Mouse (Mus musculus): ENCODE measurements around the gene Sec23b.

DNA sequence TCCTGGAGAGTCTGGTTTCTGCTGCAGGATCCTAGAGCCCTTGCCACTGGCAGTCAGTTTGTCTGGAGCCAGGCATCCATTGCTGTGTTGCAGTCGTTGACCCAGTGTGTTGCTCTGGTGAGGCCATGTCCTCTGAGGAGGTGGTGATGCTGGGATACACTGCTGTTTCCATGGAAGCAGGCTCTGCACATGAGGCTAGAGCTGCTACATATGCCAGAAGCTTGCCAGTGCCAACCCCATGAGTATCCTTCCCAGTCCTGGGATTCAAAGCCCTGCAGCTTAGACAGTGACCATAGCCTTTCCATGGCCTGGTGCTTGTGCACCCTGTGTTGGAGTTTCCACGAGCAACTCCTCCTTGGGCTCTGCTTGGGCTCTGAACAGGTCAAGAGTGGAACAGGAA lies 77.5 kb downstream of the Sec23b start:
- TF ChIP-seq GATA1 (IDR thresholded peaks at IDR 0.05; ENCODE audit: low read length) (no peak), TAL1 (IDR thresholded peaks at IDR 0.05; ENCODE audit: low read length) (no peak)
